In genomic region chr10:56425016-56425798, GRCm38 (mm10) we compare ENCODE assay signal across 18 mouse cellular contexts. TPM values are rescaled to one million over a fixed set of nuclear protein-coding genes. Genes with fewer than 3 reads are reported as not detected.
A peak's percentile ranks its signal among the peaks of the same experiment; 100 is the strongest.
DNase-seq lines count a peak whose midpoint lies in the region; ATAC-seq and TF ChIP-seq lines count a peak whose summit lies in the region.
"Had no signal": no experiment of that assay in that cellular context is flagged by ENCODE, and none has a peak within 500 bp of the region (broad histone marks: within the 10 kb centered on the region; RNA-seq: fewer than 3 reads in every experiment).

No protein-coding gene starts in this region.

- H3K4me1 ChIP-seq in limb, embryonic 12.5 days (replicated peaks) = peaks cover 16% of the 10 kb centered on the region
- peaks cover 15% of the 10 kb centered on the region for H3K4me1 ChIP-seq in limb, embryonic 10.5 days
- peaks cover 1 to 20% of the 10 kb centered on the region in 2 experiments; a peak in 3 of 4 replicates for H3K4me1 ChIP-seq in ES-E14 (ENCODE audit: control insufficient read depth in 2 of 2, insufficient read depth in 2 of 2, low read length in 2 of 2, poor library complexity in 1 of 2)
- H3K4me1 ChIP-seq in embryonic facial prominence, embryonic 13.5 days = peaks cover 19% of the 10 kb centered on the region
- H3K4me1 ChIP-seq in stomach, postnatal 0 days (replicated peaks; ENCODE audit: control insufficient read depth, insufficient read depth) = no peaks in the 10 kb centered on the region
- H3K4me1 ChIP-seq: heart, embryonic 10.5 days; hindbrain, embryonic 10.5 days had no signal

- no peaks in the 10 kb centered on the region for H3K9me3 ChIP-seq in limb, embryonic 12.5 days
- no peaks in the 10 kb centered on the region for H3K9me3 ChIP-seq in limb, embryonic 10.5 days (replicated peaks)
- H3K9me3 ChIP-seq in ES-E14 (ENCODE audit: control insufficient read depth, insufficient read depth, low read depth, low read length) = no peaks in the 10 kb centered on the region
- no peaks in the 10 kb centered on the region for H3K9me3 ChIP-seq in embryonic facial prominence, embryonic 13.5 days
- H3K9me3 ChIP-seq in stomach, postnatal 0 days (ENCODE audit: control insufficient read depth, low read length) = no peaks in the 10 kb centered on the region
- H3K9me3 ChIP-seq: heart, embryonic 10.5 days; hindbrain, embryonic 10.5 days had no signal

- peak; percentile 31; the same call in 1 of the 2 replicates for ATAC-seq in limb, embryonic 12.5 days (ENCODE audit: insufficient number of reproducible peaks, insufficient read depth, low FRiP score, low TSS enrichment, low read depth)
- ATAC-seq in embryonic facial prominence, embryonic 13.5 days (ENCODE audit: insufficient number of reproducible peaks, insufficient read depth, low FRiP score, low TSS enrichment, low read depth) = no peak
- ATAC-seq in stomach, postnatal 0 days (ENCODE audit: low FRiP score, low TSS enrichment) = no peak
- ATAC-seq: activated CD4-positive, CD25-positive, alpha-beta regulatory T cell, adult 4 months; forebrain, embryonic 16.5 days; hindbrain, postnatal 0 days; liver, postnatal 0 days had no signal

- H3K9ac ChIP-seq in limb, embryonic 12.5 days (replicated peaks) = no peak overlapping the region
- H3K9ac ChIP-seq in ES-E14 (ENCODE audit: insufficient read depth, low read depth, low read length, poor library complexity, severe bottlenecking) = no peak overlapping the region
- H3K9ac ChIP-seq in embryonic facial prominence, embryonic 13.5 days = no peak overlapping the region
- H3K9ac ChIP-seq in stomach, postnatal 0 days (ENCODE audit: low read length) = no peak overlapping the region
- H3K9ac ChIP-seq: liver, postnatal 0 days had no signal

- WGBS in limb, embryonic 12.5 days = 51% methylated on average over 15 of the region's 15 CpGs
- 69% methylated on average over 15 of the region's 15 CpGs for WGBS in limb, embryonic 10.5 days
- 66% methylated on average over 15 of the region's 15 CpGs for WGBS in embryonic facial prominence, embryonic 13.5 days
- WGBS in stomach, postnatal 0 days = 68% methylated on average over 15 of the region's 15 CpGs

- H3K36me3 ChIP-seq in limb, embryonic 12.5 days = no peaks in the 10 kb centered on the region
- H3K36me3 ChIP-seq in limb, embryonic 10.5 days = no peaks in the 10 kb centered on the region
- H3K36me3 ChIP-seq in ES-E14 (ENCODE audit: control insufficient read depth, insufficient read depth, low read length, poor library complexity, severe bottlenecking) = no peaks in the 10 kb centered on the region
- H3K36me3 ChIP-seq in embryonic facial prominence, embryonic 13.5 days = no peaks in the 10 kb centered on the region
- no peaks in the 10 kb centered on the region for H3K36me3 ChIP-seq in stomach, postnatal 0 days (ENCODE audit: control insufficient read depth, insufficient read depth, low read length)
- H3K36me3 ChIP-seq: heart, embryonic 10.5 days; hindbrain, embryonic 10.5 days had no signal

- TF ChIP-seq EP300 in stomach, postnatal 0 days (optimal IDR thresholded peaks at IDR 0.05) = no peak

- H3K4me3 ChIP-seq in limb, embryonic 12.5 days (replicated peaks) = no peak overlapping the region
- H3K4me3 ChIP-seq in limb, embryonic 10.5 days = no peak overlapping the region
- no peak overlapping the region for H3K4me3 ChIP-seq in ES-E14 (ENCODE audit: insufficient read depth in 1 of 2, low read depth in 1 of 2, low read length in 2 of 2, poor library complexity in 1 of 2, severe bottlenecking in 1 of 2)
- H3K4me3 ChIP-seq in embryonic facial prominence, embryonic 13.5 days = no peak overlapping the region
- H3K4me3 ChIP-seq in stomach, postnatal 0 days (ENCODE audit: low read depth, low read length) = no peak overlapping the region
- H3K4me3 ChIP-seq: heart, embryonic 10.5 days; hindbrain, embryonic 10.5 days had no signal

- in situ Hi-C loops in ES-E14 (cut with MboI; ENCODE audit: low sequenced_read_pairs in 2 of 2, unreplicated experiment in 2 of 2) = no loop called here

- TF ChIP-seq CTCF in stomach, postnatal 0 days (IDR thresholded peaks at IDR 0.05; ENCODE audit: low read depth) = no peak

- intact Hi-C loops in left cerebral cortex, postnatal 10 days (cut with DNase I) = no loop called here

- no peak for DNase-seq in limb, embryonic 10.5 days (ENCODE audit: low spot score)
- no peak for DNase-seq in ES-E14 (ENCODE audit: low read depth, low spot score)
- no peak for DNase-seq in stomach, postnatal 0 days (ENCODE audit: low spot score)
- no peak for DNase-seq in left cerebral cortex, postnatal 10 days (ENCODE audit: extremely low spot score in 1 of 2, low spot score in 2 of 2)
- DNase-seq in layer of hippocampus, postnatal 25 days (ENCODE audit: extremely low spot score in 1 of 2, low spot score in 1 of 2) = no peak
- DNase-seq: cerebellum, adult 9-10 months; kidney, adult 11 months; kidney, postnatal 36 days; liver; liver, postnatal 0 days had no signal

- H3K27ac ChIP-seq in limb, embryonic 12.5 days = no peak overlapping the region
- H3K27ac ChIP-seq in limb, embryonic 10.5 days = no peak overlapping the region
- no peak overlapping the region for H3K27ac ChIP-seq in ES-E14 (ENCODE audit: insufficient read depth, low read depth, low read length, poor library complexity, severe bottlenecking)
- H3K27ac ChIP-seq in embryonic facial prominence, embryonic 13.5 days = peak overlapping the region; percentile 76
- H3K27ac ChIP-seq in stomach, postnatal 0 days (replicated peaks) = peak overlapping the region; percentile 58; the same call in 1 of the 2 replicates
- H3K27ac ChIP-seq: heart, embryonic 10.5 days; hindbrain, embryonic 10.5 days; hindbrain, postnatal 0 days had no signal

- H3K27me3 ChIP-seq in limb, embryonic 12.5 days = no peaks in the 10 kb centered on the region
- H3K27me3 ChIP-seq in limb, embryonic 10.5 days (ENCODE audit: low read depth, poor library complexity, severe bottlenecking) = no peaks in the 10 kb centered on the region
- no peaks in the 10 kb centered on the region for H3K27me3 ChIP-seq in embryonic facial prominence, embryonic 13.5 days
- no peaks in the 10 kb centered on the region for H3K27me3 ChIP-seq in stomach, postnatal 0 days (ENCODE audit: control insufficient read depth, insufficient read depth, low read length)

- H3K4me2 ChIP-seq in limb, embryonic 12.5 days = no peak overlapping the region
- 0 out of 2 replicates have a peak overlapping the region, but pooled peaks have one; percentile 5 for H3K4me2 ChIP-seq in embryonic facial prominence, embryonic 13.5 days
- no peak overlapping the region for H3K4me2 ChIP-seq in stomach, postnatal 0 days (replicated peaks; ENCODE audit: low read depth)

TF ChIP-seq in ES-E14, 5 proteins besides CTCF, POLR2A, EP300 and RAD21:
- TF ChIP-seq MAFK (IDR thresholded peaks at IDR 0.05; ENCODE audit: insufficient read depth, low read depth, low read length) (0 out of 2 replicates have a peak, but pooled peaks have one; percentile 53), ZNF384 (IDR thresholded peaks at IDR 0.05; ENCODE audit: low read depth, low read length) (no peak), CHD2 (IDR thresholded peaks at IDR 0.05; ENCODE audit: low read depth, low read length) (no peak)

RNA-seq across cellular contexts. Expression of gene Gja1, which starts 48.1 kb away (rescaled TPM):
- 255 and 257 TPM in 2 replicates for polyA plus RNA-seq in limb, embryonic 12.5 days (2016; fragmentation: Nextera tagmentation; extraction: Ambion mirVana)
- 203 and 246 TPM in 2 replicates for polyA plus RNA-seq in limb, embryonic 10.5 days (2016; fragmentation: Nextera tagmentation; extraction: Ambion mirVana)
- 156 and 171 TPM in 2 replicates for total RNA-seq in ES-E14 (2012; rRNA removed)
- polyA plus RNA-seq in embryonic facial prominence, embryonic 13.5 days (2015; fragmentation: Nextera tagmentation; extraction: Ambion mirVana) = 309 and 330 TPM in 2 replicates
- 136 and 141 TPM in 2 replicates for polyA plus RNA-seq in stomach, postnatal 0 days (2015; fragmentation: Nextera tagmentation; extraction: Ambion mirVana)
- total RNA-seq in left cerebral cortex, postnatal 10 days (2021) = 100 to 1,000 TPM; 169 to 189 TPM
- total RNA-seq in layer of hippocampus, postnatal 25 days (2021) = 100 to 1,000 TPM; 265 to 310 TPM
- total RNA-seq: monocyte, adult 5-6 weeks had no signal

Comparison
In these comparisons a context has a peak if more than half of its experiments do, and no peak if none do; other contexts are left out.
1. H3K27ac ChIP-seq: peak in embryonic facial prominence, embryonic 13.5 days (single experiment) and stomach, postnatal 0 days (single experiment); none in limb, embryonic 12.5 days (single experiment), limb, embryonic 10.5 days (single experiment) and ES-E14 (single experiment).